Mouse (Mus musculus): Measurements from ENCODE around the gene Ldb3.

The Ldb3 gene

GRCm38 (mm10) chr14:34512602-34513001, 75.9 kb downstream of the Ldb3 start:
- DNase-seq (ENCODE audit: low read depth, low spot score) = no peak

- DNase-seq (ENCODE audit: low read depth, low spot score) = no peak
Observed at GRCm38 (mm10) chr14:34511901-34512300, 76.6 kb downstream of the Ldb3 start.

- DNase-seq (ENCODE audit: low read depth, low spot score) = no peak
Observed at GRCm38 (mm10) chr14:34508842-34509439, 79.5 kb downstream of the Ldb3 start.

DNA sequence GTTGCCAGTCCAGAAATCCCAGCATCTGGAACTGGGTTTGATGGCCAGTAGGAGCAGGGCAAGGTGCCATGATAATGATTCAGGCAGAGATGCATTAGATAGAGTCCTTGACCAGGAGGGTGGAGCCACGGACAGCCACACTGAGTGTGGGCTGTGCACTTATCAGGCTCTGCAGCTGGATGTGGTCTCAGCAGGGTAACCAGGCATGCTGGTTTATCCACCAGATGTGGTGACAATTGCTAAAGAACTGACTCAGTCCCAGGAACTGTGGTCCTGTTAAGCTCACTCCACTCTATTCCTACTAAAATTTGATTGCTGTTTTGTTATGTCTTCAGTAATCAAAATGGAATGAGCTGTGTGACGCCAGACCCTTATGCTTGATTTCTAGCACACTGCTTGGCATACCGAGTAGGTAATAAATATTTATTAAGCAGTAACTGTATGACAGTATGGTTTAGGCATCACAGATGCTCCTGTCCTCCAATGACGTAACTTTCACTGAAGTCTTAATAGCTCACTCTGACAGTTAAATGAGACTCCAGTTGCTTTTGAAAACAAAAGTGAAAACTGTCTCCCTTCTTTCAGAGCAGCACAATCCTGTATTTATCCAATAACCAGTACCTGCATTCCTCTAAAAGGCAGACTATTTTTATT, 80.2 kb downstream of the Ldb3 start:
- no peak for DNase-seq (ENCODE audit: low read depth, low spot score)

DNA sequence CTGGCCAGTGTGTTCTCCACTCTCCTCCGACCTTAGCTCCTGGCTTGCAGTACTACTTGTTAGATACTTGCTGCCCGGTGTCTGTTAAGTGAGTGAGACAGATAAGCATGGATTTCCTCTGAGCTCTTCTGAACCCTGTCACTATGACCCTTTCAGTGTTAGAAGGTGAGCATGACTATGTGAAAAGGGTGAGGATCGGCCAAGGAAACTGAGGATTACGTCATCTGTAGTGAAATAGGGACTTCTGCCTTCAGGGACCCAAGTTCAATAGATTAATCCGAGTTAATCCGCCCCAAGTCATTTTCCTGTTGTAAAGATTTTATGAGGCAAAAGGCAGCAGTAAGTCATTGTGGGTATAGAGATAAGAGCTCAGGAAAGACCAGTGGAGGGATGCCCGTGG, 83.2 kb downstream of the Ldb3 start:
- DNase-seq (ENCODE audit: low read depth, low spot score) = no peak

- no peak for DNase-seq (ENCODE audit: low read depth, low spot score)
Observed at GRCm38 (mm10) chr14:34504377-34504776, 84.1 kb downstream of the Ldb3 start.

- no peak for DNase-seq (ENCODE audit: low read depth, low spot score)
Observed at GRCm38 (mm10) chr14:34503759-34504158, 84.7 kb downstream of the Ldb3 start.

DNA sequence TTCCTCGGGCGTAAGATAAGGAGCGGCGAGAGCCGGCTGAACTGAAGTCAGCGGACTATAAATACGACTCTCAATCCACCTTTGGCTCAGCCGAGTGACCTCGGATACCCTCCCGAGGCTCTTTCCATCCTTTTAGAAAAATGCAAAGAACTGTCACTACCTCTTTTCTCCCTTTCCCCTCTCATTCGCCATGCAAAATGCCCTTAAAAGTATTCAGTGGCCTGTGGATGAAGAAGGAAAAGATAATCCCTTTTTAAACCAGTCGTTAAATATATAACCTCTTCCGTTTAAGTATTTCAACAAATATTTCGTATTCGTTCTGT, 85.2 kb downstream of the Ldb3 start, which contains the start of gene Bmpr1a:
Gene Bmpr1a (minus strand): TSS at position 17 of the 323 bp plus-strand sequence.
- no peak for DNase-seq (ENCODE audit: low read depth, low spot score)

- peak; percentile 94 for DNase-seq (ENCODE audit: low read depth, low spot score)
Observed at GRCm38 (mm10) chr14:34502475-34503324, 85.8 kb downstream of the Ldb3 start.

GRCm38 (mm10) chr14:34501804-34502474, 86.5 kb downstream of the Ldb3 start:
- DNase-seq (ENCODE audit: low read depth, low spot score) = peak; percentile 62

GRCm38 (mm10) chr14:34501447-34501803, 87.1 kb downstream of the Ldb3 start:
- no peak for DNase-seq (ENCODE audit: low read depth, low spot score)

DNA sequence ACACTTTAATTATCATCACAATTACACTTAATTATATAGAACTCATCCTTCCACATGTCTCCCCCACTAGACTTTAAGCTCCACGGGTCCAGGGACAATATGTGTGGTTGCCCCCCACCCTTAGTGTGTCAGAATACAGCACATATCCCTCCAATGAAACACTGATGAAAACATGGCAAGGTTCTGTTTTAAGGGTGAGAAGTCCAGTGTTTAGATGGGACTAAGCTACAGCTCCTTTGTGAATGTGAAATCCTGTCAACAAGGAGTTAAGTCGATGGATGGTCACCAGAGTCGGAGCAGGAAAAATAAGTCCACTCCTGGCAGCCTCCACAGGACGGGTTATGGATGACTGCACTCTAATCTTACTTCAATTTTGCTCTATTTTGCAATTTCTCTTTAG, 88.2 kb downstream of the Ldb3 start:
- no peak for DNase-seq (ENCODE audit: low read depth, low spot score)

GRCm38 (mm10) chr14:34499664-34500063, 88.8 kb downstream of the Ldb3 start:
- DNase-seq (ENCODE audit: low read depth, low spot score) = no peak

DNA sequence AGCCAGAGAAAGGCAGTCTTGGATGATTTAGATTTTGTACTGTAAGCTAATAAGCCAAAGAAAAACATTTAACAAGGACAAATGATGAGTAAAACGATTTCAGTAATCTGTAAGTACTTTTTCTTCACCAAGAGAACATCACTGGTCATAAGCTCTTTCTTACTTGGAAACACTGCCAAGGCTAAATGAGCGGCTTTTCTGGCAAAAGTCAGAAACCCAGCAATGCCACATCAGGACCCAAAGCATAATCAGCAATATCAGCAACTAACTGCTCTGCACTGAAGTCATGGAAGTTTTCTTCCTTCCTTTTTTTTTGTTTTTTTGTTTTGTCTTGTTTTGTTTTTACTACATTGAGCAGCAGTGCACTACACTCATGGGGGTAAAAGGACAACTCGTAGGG, 91.1 kb downstream of the Ldb3 start:
- DNase-seq (ENCODE audit: low read depth, low spot score) = no peak

DNA sequence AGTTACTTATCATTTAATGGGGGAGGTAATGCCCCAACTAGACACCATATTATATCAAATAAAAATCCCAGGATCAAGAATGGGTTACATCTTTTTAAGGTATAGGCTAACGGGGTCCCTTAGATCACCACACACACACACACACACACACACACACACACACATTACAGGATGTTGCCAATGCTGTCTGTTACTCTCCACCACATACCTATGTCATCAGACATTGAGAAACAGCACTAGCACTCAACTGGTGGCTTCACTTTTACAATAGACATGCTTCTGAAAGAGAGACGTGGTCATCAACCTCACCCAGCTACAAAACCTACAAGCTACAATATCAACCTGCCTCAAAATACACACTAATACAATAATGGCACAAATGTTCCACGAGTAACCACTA, 94.8 kb downstream of the Ldb3 start:
- no peak for DNase-seq (ENCODE audit: low read depth, low spot score)

- DNase-seq (ENCODE audit: low read depth, low spot score) = no peak
Observed at GRCm38 (mm10) chr14:34492688-34493087, 95.8 kb downstream of the Ldb3 start.

DNA sequence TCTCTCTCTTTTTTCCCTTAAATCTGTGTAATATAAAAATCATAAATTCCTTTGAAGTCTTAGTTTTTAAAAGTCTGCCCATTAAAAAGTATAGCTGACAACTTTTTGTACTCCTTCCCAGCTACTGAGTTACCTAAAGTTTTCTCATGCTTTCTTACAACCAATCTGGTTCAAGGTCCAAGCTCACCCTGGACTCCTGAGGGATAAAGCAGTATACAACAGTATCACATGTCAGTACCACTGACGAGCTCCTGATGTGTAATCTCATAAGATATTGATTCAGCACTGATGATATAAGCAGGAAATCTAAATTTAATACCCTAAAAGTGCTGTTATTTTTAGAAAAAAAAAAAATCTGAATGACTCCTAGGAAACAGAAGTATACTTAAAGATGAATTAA, 97.5 kb downstream of the Ldb3 start:
- DNase-seq (ENCODE audit: low read depth, low spot score) = no peak

GRCm38 (mm10) chr14:34489928-34490327, 98.6 kb downstream of the Ldb3 start:
- no peak for DNase-seq (ENCODE audit: low read depth, low spot score)

GRCm38 (mm10) chr14:34486169-34486568, 102.3 kb downstream of the Ldb3 start:
- DNase-seq (ENCODE audit: low read depth, low spot score) = no peak

GRCm38 (mm10) chr14:34483469-34484341, 104.8 kb downstream of the Ldb3 start:
- no peak for DNase-seq (ENCODE audit: low read depth, low spot score)
